Mouse (Mus musculus): Measurements from ENCODE around the gene Cmtm2a. TPM values are rescaled to one million over a fixed set of nuclear protein-coding genes. Genes with fewer than 3 reads are reported as not detected.
"Not testable (repeated sequence)": the region's sequence is repeated elsewhere in the genome, so short reads cannot be mapped to it uniquely, and the experiment has no call there.

Gene Cmtm2a
- polyA plus RNA-seq, 1 experiment from 2014 or later, result not detected

DNA sequence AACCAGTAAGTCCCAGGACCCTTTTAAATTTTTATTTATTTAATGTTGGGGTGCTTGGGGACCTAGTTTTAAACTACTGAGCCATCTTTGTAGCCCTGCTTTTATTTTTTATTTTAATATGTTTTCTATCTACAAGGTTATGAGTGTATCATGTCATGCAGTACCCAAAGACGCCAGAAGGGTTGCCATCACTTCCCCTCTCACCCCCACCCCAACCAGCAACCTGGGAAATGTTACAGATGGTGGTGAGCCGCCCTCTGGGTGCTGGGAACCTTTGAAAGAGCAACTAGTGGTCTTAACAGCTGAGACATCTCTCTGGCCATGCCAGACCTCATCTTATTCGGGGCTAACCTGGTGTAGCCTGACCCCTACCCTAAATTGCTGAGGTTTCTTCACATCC is 44.9 kb upstream of the Cmtm2a start:
- H3K4me3 ChIP-seq (ENCODE audit: control insufficient read depth in 1 of 2, insufficient read depth in 1 of 2, low read depth in 1 of 2, low read length in 2 of 2), result no peak overlapping the region
- H3K27me3 ChIP-seq (ENCODE audit: control insufficient read depth, insufficient read depth, low read length), result no peaks in the 10 kb centered on the region
- no peaks in the 10 kb centered on the region for H3K9me3 ChIP-seq (ENCODE audit: control insufficient read depth, low read length)
- peaks cover 4% of the 10 kb centered on the region; the same call in 1 of the 2 replicates for H3K36me3 ChIP-seq (ENCODE audit: control insufficient read depth, insufficient read depth, low read length)
- H3K27ac ChIP-seq (replicated peaks in 1 of 2; ENCODE audit: control insufficient read depth in 1 of 2, insufficient read depth in 1 of 2, low read depth in 2 of 2, low read length in 2 of 2), result no peak overlapping the region
- H3K9ac ChIP-seq (ENCODE audit: low read length), result no peak overlapping the region
- ATAC-seq (ENCODE audit: insufficient number of reproducible peaks, insufficient read depth, low FRiP score, low read depth), result no peak
- peaks cover 9 to 25% of the 10 kb centered on the region in 2 experiments; a peak in 3 of 4 replicates for H3K4me1 ChIP-seq (ENCODE audit: control insufficient read depth in 2 of 2, insufficient read depth in 2 of 2, low read length in 2 of 2)
- 39% methylated on average over 3 of the region's 3 CpGs for WGBS
- H3K4me2 ChIP-seq (ENCODE audit: low read length), result no peak overlapping the region

DNA sequence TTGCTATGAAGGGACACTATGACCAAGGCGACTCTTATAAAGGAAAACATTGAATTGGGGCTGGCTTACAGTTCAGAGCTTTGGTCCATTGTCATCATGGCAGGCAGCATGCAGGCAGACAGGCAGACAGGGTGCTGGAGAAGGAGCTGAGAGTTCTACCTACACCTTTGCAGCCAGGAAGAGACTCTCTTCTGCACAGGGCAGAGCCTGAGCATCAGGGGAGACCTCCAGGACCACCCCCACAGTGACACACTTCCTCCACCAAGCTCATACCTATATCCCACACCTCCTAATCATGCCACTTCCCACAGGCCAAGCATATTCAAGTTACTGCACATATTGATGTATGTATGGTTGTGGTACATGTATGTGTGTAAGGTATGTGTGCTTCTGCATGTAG is 43.8 kb upstream of the Cmtm2a start:
- Histone ChIP-seq H3K9ac (ENCODE audit: low read length) (no peak overlapping the region), H3K4me3 (ENCODE audit: control insufficient read depth in 1 of 2, insufficient read depth in 1 of 2, low read depth in 1 of 2, low read length in 2 of 2) (no peak overlapping the region), H3K27ac (replicated peaks in 1 of 2; ENCODE audit: control insufficient read depth in 1 of 2, insufficient read depth in 1 of 2, low read depth in 2 of 2, low read length in 2 of 2) (no peak overlapping the region), H3K4me2 (ENCODE audit: low read length) (no peak overlapping the region), H3K9me3 (ENCODE audit: control insufficient read depth, low read length) (no peaks in the 10 kb centered on the region), H3K4me1 (ENCODE audit: control insufficient read depth in 2 of 2, insufficient read depth in 2 of 2, low read length in 2 of 2) (peaks cover 8 to 17% of the 10 kb centered on the region in 2 experiments; a peak in 3 of 4 replicates), H3K27me3 (ENCODE audit: control insufficient read depth, insufficient read depth, low read length) (no peaks in the 10 kb centered on the region), H3K36me3 (ENCODE audit: control insufficient read depth, insufficient read depth, low read length) (no peaks in the 10 kb centered on the region)
- no peak for ATAC-seq (ENCODE audit: insufficient number of reproducible peaks, insufficient read depth, low FRiP score, low read depth)
- 69% methylated on average over 1 of the region's 1 CpGs for WGBS

DNA sequence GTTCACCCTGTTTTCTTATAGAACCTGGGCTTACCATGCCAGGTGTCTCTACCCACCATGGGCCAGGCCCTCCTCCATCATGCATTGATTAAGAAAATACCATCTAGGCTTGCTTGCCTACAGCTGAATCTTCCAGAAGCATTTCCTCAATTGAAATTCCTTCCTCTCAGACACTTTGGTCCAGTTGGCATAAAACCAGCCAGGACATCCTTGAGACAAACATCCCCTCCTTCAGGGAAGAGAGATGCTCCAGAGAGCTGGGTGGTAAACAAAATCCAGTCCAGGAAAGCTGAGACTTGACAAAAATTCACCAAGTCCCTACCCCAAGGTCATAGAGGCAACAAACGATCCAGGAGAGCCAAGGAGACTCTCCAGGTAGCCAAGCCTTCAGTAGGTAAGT is 41.2 kb upstream of the Cmtm2a start:
- Histone ChIP-seq H3K36me3 (ENCODE audit: control insufficient read depth, insufficient read depth, low read length) (no peaks in the 10 kb centered on the region), H3K9ac (ENCODE audit: low read length) (no peak overlapping the region), H3K27me3 (ENCODE audit: control insufficient read depth, insufficient read depth, low read length) (no peaks in the 10 kb centered on the region), H3K4me2 (ENCODE audit: low read length) (no peak overlapping the region), H3K4me1 (ENCODE audit: control insufficient read depth in 2 of 2, insufficient read depth in 2 of 2, low read length in 2 of 2) (peaks cover 0 to 1% of the 10 kb centered on the region in 2 experiments; a peak in 1 of 4 replicates), H3K4me3 (ENCODE audit: control insufficient read depth in 1 of 2, insufficient read depth in 1 of 2, low read depth in 1 of 2, low read length in 2 of 2) (no peak overlapping the region), H3K9me3 (ENCODE audit: control insufficient read depth, low read length) (no peaks in the 10 kb centered on the region), H3K27ac (replicated peaks in 1 of 2; ENCODE audit: control insufficient read depth in 1 of 2, insufficient read depth in 1 of 2, low read depth in 2 of 2, low read length in 2 of 2) (no peak overlapping the region)
- no peak for ATAC-seq (ENCODE audit: insufficient number of reproducible peaks, insufficient read depth, low FRiP score, low read depth)
- 83% methylated on average over 1 of the region's 1 CpGs for WGBS

DNA sequence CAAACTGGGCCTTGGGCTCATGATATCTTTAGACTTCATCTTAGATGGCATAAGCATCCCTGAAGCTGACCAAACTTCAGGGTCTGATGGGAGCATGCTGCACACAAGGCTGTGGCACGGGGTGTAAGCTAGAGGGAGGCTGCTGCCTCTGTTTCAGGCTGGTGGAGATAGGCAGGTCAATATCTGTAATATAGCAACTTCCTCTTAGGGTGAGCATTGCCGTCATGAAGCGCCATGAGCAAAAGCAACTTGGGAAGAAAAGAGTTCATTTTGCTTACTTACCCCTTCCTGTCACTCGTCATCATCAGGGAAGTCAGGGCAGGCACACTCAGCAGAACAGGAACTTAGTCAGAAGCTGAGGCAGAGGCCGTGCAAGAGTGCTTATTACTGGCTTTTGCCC is 40.8 kb upstream of the Cmtm2a start:
- H3K27ac ChIP-seq (replicated peaks in 1 of 2; ENCODE audit: control insufficient read depth in 1 of 2, insufficient read depth in 1 of 2, low read depth in 2 of 2, low read length in 2 of 2), result no peak overlapping the region
- H3K36me3 ChIP-seq (ENCODE audit: control insufficient read depth, insufficient read depth, low read length), result no peaks in the 10 kb centered on the region
- ATAC-seq (ENCODE audit: insufficient number of reproducible peaks, insufficient read depth, low FRiP score, low read depth), result no peak
- H3K4me3 ChIP-seq (ENCODE audit: control insufficient read depth in 1 of 2, insufficient read depth in 1 of 2, low read depth in 1 of 2, low read length in 2 of 2), result no peak overlapping the region
- H3K27me3 ChIP-seq (ENCODE audit: control insufficient read depth, insufficient read depth, low read length), result no peaks in the 10 kb centered on the region
- no peak overlapping the region for H3K9ac ChIP-seq (ENCODE audit: low read length)
- WGBS, result 59% methylated on average over 5 of the region's 5 CpGs
- no peaks in the 10 kb centered on the region for H3K9me3 ChIP-seq (ENCODE audit: control insufficient read depth, low read length)
- H3K4me1 ChIP-seq (ENCODE audit: control insufficient read depth in 2 of 2, insufficient read depth in 2 of 2, low read length in 2 of 2), result no peaks in the 10 kb centered on the region
- no peak overlapping the region for H3K4me2 ChIP-seq (ENCODE audit: low read length)

DNA sequence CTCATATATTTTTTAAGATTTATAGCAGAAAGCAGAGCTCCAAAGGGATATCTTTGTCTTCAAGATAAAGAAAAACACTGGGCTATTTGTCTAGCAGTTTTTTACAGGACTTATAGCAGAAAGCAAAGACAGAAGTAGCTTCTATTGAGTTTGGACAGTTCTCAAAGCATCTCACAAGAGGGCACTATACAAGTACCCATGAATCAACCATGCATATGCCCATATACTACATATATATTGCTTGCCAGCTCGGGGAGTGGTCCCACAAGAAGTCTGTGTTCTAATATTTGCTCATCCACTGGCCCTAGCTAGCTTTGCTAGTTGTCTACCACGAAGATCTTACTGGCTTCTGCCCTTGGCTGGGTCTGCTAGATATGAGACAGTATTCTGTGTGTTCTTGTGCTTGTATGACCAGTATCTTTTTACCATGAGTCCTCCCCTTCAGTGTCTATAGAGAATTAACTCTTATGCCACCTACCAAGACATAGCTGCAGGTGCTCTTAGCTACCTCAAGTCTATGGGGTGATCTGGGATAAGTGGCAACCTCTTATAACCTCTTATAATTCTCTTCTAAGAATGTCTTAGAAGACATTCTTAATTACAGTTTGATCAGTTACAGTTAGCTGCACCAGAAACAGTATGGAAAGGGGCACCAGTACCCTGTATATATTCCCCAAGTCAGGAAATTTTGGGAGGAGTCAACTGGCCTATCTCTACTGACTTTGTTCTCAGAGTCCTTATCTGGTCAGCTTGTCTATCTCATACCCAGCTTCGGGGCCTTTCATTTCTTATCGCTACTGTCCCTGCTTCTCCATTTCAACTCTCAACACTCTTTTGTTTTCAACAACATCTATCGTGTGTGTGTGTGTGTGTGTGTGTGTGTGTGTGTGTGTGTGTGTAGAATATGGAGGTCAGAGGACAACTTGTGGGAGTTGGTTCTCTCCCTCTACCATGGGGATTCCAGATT is 40.0 kb upstream of the Cmtm2a start:
- no peaks in the 10 kb centered on the region for H3K36me3 ChIP-seq (ENCODE audit: control insufficient read depth, insufficient read depth, low read length)
- 39% methylated on average over 5 of the region's 5 CpGs for WGBS
- H3K27me3 ChIP-seq (ENCODE audit: control insufficient read depth, insufficient read depth, low read length), result no peaks in the 10 kb centered on the region
- H3K9ac ChIP-seq (ENCODE audit: low read length), result no peak overlapping the region
- H3K9me3 ChIP-seq (ENCODE audit: control insufficient read depth, low read length), result no peaks in the 10 kb centered on the region
- H3K27ac ChIP-seq (replicated peaks in 1 of 2; ENCODE audit: control insufficient read depth in 1 of 2, insufficient read depth in 1 of 2, low read depth in 2 of 2, low read length in 2 of 2), result no peak overlapping the region
- no peaks in the 10 kb centered on the region for H3K4me1 ChIP-seq (ENCODE audit: control insufficient read depth in 2 of 2, insufficient read depth in 2 of 2, low read length in 2 of 2)
- H3K4me3 ChIP-seq (ENCODE audit: control insufficient read depth in 1 of 2, insufficient read depth in 1 of 2, low read depth in 1 of 2, low read length in 2 of 2), result no peak overlapping the region
- no peak overlapping the region for H3K4me2 ChIP-seq (ENCODE audit: low read length)
- no peak for ATAC-seq (ENCODE audit: insufficient number of reproducible peaks, insufficient read depth, low FRiP score, low read depth)

DNA sequence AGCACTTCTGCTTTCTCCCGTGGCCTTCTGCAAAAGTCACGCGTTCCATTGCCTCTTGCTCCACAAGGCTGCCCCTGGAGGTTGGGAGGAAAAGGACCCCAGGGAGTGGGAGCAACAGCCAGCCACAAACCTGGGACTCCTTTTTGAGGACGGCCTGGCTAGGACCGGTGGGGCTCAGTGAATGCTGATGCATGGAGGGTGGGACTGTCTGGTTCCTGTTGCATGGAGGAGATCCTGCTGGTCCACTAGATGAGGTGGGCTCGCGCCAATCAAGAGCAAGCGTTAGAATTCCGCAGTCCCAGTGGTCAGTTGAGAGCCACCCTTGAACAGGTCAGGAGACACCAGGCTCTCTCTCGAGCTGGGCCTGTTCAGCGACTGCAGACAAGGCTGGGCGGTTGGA is 28.9 kb upstream of the Cmtm2a start, which contains the start of gene Cmtm2b:
Gene Cmtm2b (plus strand): TSS at position 301 of the 400 bp plus-strand sequence.
- H3K9ac ChIP-seq (ENCODE audit: low read length); H3K36me3 ChIP-seq (ENCODE audit: control insufficient read depth, insufficient read depth, low read length); H3K4me1 ChIP-seq (ENCODE audit: control insufficient read depth in 2 of 2, insufficient read depth in 2 of 2, low read length in 2 of 2); H3K9me3 ChIP-seq (ENCODE audit: control insufficient read depth, low read length); H3K4me2 ChIP-seq (ENCODE audit: low read length); H3K27ac ChIP-seq (replicated peaks in 1 of 2; ENCODE audit: control insufficient read depth in 1 of 2, insufficient read depth in 1 of 2, low read depth in 2 of 2, low read length in 2 of 2); H3K4me3 ChIP-seq (ENCODE audit: control insufficient read depth in 1 of 2, insufficient read depth in 1 of 2, low read depth in 1 of 2, low read length in 2 of 2); H3K27me3 ChIP-seq (ENCODE audit: control insufficient read depth, insufficient read depth, low read length); ATAC-seq (ENCODE audit: insufficient number of reproducible peaks, insufficient read depth, low FRiP score, low read depth): not testable (repeated sequence)
- 79% methylated on average over 12 of the region's 12 CpGs for WGBS

DNA sequence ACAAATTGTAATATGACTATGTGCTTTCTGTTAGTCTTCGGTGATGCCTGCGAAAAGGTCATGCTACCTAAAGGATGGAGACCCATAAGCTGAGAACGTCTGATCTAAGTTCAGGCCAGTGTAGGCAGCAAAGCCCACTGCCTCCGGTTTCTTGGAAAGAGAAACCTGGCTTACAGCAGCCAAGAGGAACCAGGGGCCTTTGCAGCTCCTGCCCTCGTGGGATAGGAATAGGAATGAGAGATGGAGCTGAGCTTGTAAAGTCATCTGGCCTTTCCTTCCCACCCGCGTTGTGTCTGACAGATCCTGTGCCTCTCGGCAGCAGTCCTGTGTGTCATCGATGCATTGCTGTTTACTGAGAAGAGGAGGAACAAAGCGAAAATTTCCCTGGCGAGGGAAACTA is 28.3 kb upstream of the Cmtm2a start, which contains the start of gene Gm11020:
Gene Gm11020 (plus strand): TSS at position 301 of the 400 bp plus-strand sequence.
- H3K4me1 ChIP-seq (ENCODE audit: control insufficient read depth in 2 of 2, insufficient read depth in 2 of 2, low read length in 2 of 2); H3K36me3 ChIP-seq (ENCODE audit: control insufficient read depth, insufficient read depth, low read length); H3K27me3 ChIP-seq (ENCODE audit: control insufficient read depth, insufficient read depth, low read length); H3K9ac ChIP-seq (ENCODE audit: low read length); H3K4me2 ChIP-seq (ENCODE audit: low read length); H3K27ac ChIP-seq (replicated peaks in 1 of 2; ENCODE audit: control insufficient read depth in 1 of 2, insufficient read depth in 1 of 2, low read depth in 2 of 2, low read length in 2 of 2); ATAC-seq (ENCODE audit: insufficient number of reproducible peaks, insufficient read depth, low FRiP score, low read depth); H3K9me3 ChIP-seq (ENCODE audit: control insufficient read depth, low read length); H3K4me3 ChIP-seq (ENCODE audit: control insufficient read depth in 1 of 2, insufficient read depth in 1 of 2, low read depth in 1 of 2, low read length in 2 of 2): not testable (repeated sequence)
- 77% methylated on average over 9 of the region's 11 CpGs for WGBS
